Mouse (Mus musculus) forelimb bud, embryonic 11.5 days (tissue): ENCODE data around the gene Alpk3.
A peak's percentile ranks its signal among the peaks of the same experiment; 100 is the strongest.

Experiments used
- DNase-seq: peaks from one replicate; pipeline ENCODE4 v3.0.0-alpha.2; 2012; ENCODE audit warnings: low read depth, low spot score

The Alpk3 gene

GRCm38 (mm10) chr7:81074546-81074945, 17.1 kb downstream of the Alpk3 start:
- DNase-seq: peak; percentile 35

- DNase-seq: no peak
Measured at GRCm38 (mm10) chr7:81075299-81075698, 17.9 kb downstream of the Alpk3 start.

DNA sequence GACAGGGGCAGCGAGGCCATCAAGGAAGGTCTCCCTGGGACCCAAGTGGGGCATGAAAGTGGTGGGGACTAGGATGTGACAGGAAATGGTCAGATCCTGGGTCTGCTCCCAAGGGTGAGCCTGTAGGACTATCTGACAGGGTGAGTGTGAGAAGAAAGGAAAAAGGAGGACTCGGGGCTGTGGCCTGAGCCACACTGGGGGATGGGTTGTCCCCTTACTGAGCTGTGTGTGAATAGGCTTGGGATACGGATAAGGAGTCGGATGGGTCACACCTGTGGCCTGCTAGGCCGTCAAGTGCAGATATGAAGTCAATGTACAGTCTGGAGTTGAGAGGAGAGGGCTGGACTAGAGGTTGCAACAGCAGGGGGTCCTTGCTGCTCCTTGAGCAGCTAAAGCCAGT, 18.3 kb downstream of the Alpk3 start:
- no peak for DNase-seq

DNA sequence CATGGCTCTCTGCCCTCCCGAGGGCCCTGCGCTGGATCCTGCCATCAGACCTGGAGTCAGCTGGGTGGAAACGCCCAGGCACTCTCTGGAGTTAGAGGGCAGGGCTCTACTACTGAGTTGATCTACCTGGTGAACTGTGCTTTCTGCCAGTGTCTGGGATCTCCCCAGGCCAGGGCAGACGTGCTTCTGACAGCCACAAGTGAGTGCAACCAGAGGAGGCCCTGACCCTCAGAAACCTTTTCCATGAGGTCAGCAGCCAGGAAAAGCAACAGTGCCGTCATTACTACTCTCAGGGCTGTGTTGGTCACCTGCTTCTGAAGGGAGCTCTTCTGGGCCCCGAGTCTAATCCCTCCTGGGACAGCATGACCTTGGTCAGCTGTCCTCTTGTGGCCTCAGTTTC, 19.6 kb downstream of the Alpk3 start:
- DNase-seq: no peak

- DNase-seq: no peak
Measured at GRCm38 (mm10) chr7:81078740-81079139, 21.3 kb downstream of the Alpk3 start.

DNA sequence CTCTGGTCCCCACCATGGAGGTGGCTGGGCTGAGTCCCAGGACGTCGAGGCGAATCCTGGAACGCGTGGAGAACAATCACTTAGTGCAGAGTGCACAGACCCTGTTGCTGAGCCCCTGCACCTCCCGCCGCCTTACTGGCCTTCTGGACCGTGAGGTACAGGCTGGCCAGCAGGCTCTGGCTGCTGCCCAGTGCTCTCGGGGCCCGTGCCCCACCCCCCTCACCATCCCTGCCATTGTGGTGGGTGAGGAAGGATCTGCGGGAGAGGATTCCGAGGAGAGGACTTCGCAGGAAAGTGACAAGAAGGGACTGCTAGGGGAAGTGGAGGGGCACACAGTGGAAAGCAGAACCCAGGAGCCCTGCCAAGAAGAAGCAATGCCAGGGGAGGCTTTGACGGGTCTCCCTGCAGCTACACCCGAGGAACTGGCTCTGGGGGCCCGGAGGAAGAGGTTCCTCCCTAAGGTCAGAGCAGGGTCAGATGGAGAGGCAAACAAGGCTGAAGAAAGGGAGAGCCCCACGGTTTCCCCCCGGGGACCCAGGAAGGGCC, 36.1 kb downstream of the Alpk3 start:
- no peak for DNase-seq

- DNase-seq: no peak
Measured at GRCm38 (mm10) chr7:81094104-81094757, 36.8 kb downstream of the Alpk3 start.

GRCm38 (mm10) chr7:81100341-81100740, 42.9 kb downstream of the Alpk3 start:
- DNase-seq: no peak

DNA sequence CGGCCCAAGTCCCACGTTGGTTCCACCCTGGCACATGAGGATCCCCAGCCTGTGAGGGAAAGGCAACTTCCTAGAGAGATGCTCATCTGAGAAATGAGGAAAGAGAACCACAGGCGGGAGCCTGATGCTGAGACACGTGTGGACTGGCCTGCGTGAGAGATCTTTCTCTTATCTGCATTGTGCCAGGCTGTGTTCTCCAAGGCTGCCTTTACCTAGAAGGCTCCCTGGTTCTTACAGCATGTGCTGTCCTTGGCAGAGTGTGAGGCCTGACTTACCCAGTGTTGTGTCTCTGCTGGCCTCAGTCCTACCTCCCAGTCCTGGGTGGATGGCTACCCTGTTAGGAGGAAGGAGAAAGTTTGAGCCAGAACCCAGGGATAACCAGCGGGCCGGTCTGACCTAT, 45.5 kb downstream of the Alpk3 start:
- DNase-seq: no peak

DNA sequence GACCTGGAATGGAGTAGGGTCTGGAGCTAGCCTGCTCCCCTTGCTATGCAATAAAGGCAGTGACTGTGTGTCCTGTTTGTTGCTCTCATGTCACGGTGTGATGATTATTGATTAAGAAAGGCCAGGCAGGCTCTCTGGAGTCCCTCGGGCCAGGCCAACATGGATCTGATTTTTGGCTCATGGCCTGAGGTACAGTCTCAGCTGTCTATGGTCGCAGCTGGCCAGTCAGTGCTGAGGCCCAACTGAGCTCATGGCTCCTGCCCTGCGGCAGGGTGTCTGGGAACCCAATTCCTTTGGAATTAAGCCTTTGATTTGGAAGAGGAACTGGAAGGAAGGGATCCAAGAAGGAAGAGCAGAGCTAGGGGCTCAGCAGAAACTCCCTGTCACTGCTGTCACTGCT, 48.1 kb downstream of the Alpk3 start:
- no peak for DNase-seq

GRCm38 (mm10) chr7:81108226-81108625, 50.8 kb downstream of the Alpk3 start:
- no peak for DNase-seq

- no peak for DNase-seq
Measured at GRCm38 (mm10) chr7:81109717-81110651, 52.6 kb downstream of the Alpk3 start.

DNA sequence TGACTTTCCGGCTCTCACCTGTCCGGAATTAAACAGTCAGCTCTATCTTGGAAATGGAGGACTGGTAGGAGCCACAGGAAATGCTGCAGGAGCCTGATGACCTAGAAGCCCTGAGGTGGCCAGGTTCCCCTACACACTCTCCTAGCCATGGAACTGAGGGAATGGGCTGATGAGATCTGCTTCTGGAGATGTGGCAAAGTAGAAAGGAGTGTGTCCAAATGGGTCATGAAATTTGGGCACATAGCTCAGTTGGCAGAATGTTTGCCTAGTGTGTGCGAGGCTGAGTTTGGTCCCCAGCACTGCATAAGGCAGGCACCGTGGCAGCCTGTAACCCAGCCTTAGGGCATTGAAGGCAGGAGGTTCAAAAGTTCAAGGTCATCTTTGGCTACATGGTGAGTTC, 53.4 kb downstream of the Alpk3 start:
- DNase-seq: no peak

GRCm38 (mm10) chr7:81111729-81112128, 54.3 kb downstream of the Alpk3 start:
- no peak for DNase-seq

GRCm38 (mm10) chr7:81112686-81113360, 55.4 kb downstream of the Alpk3 start:
- DNase-seq: no peak

DNA sequence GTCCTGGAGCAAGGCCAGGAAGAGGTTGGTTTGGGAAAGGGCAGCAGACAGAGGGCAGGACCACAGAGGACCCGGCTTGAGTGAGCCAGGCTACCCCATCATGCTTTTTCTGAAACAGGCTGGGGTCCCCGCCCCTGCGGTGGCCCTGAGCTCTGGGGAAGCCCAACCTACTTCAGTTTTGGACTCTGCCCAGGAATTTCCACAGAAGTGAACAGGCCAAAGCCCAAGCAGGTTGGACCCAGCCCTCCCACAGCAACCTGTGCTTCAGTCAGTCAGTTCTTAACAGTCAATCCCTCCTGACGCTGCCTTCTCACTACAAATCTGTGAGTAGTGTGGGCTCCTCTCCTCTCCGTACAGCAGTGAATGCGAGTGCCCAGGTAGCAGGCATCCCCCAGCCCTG, 57.2 kb downstream of the Alpk3 start, which contains the start of gene Slc28a1:
Gene Slc28a1, plus strand, starts transcription at position 245 of the 400 bp plus-strand sequence.
- DNase-seq: no peak

DNA sequence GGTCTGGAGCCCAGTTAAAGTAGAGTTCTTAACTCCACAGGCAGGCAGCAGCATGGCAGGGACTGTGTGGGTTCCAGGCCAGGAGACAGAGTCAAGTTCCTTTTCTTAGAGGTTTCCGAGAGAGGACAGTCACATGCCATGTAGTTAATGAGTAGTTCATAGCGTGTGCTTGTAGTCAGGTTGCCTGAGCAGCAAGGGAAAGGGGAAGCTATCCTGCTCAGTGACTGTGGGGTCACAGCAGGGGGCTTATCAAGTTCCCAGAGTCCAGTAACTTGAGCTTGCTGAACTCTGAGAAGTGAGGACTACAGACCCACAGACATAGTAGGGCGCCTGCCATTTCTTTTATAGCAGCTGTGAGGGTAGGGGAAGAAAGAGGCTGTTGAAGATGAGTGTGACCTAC, 63.7 kb downstream of the Alpk3 start:
- DNase-seq: peak; percentile 39

DNA sequence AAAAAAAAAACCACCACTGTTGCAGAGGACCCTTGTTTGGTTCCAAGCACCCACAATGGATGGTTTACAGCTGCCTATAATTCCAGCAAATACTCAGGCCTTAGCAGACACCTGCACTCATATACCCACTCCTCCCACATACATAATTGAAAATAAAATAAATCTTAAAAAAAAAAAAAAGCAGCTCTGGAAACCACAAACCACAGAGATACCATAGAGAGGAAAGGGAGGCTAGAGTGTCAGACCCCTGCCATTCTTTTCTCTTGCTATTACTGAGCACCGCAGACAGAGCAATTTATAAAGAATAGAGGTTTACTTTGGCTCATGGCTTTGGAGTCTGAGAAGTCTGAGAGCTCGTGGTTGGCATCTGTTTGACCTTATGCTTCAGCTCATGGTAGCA, 65.4 kb downstream of the Alpk3 start:
- no peak for DNase-seq

DNA sequence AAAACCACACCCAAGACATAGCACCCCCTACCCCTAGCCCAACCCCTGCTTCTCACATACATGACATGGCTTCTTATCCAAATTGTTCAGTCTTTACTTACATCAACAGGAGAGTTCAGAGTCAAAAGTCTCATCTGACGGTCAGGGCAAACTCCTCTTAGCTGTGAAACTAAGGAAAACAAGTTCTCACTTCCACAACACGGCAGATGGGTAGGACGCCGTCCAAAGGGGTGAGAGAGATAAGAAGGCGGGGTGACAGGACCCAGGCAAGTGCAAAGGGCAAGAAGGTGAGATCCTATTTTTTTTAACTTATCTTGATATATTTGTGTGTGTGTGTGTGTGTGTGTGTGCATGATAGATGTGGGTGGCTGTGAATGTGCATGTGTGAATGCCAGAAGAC, 66.2 kb downstream of the Alpk3 start:
- DNase-seq: no peak

DNA sequence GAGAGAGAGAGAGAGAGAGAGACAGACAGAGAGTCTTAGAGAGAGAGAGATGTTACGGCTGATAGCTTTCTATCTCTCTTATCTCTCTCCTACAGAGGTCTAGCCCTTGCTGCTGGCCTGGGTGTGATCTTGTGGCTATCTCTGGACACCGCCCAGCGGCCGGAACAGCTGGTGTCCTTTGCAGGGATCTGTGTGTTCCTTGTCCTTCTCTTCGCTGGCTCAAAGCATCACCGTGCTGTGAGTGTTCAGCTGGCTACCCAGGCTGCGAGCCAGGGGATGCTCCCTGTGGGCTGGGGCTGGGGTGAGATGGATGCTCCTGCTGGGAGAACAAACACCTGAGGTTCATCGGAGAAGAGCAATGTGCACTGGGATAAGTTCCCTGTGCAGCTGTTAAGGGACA, 67.4 kb downstream of the Alpk3 start:
- DNase-seq: no peak

DNA sequence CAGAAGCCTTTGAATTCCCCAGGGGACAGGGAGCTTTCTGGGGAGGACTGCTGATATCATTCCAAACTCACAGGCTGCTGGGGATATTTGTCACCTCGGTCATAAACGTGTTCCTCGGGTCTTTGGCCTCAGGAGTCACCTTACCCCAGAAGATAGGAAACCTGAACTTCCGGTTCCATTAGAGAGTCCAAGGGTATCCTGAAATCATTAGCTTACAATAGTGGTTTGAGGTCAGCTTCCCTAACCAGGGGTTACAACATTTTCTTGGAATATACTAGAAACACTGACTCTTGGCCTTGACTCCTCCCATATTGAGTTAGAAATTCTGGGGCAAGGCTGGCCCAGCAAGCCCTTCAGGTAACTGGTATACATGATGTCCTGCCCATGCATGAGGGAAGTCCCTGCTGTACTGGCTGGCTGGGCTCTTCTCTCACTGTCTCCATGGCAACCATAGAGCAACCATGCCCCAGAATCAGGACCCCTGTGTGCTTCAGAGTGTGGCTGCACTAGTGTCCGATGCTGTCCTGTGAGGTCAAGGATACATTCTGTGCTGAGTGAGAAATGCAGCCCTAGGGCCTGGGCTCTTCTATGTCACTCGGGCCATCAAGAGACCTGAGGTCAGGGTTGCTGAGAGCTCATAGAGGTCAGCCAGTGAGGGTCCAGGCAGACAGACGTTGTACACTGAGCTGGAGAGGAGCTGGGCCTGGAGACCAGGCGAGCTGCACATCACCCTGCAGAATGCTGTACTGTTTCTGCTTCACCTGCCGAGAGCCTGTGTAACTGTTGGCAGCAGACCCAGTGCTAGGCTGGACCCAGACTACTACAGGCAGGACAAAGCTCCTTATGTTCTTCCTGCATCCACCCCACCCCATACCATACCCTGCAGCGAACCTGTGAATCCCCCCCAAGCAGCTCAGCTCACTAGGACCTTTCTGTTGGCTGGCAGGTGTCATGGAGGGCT, 68.1 kb downstream of the Alpk3 start:
- no peak for DNase-seq
